Mouse (Mus musculus) cerebral cortex, adult 2 months (tissue): ENCODE measurements around the gene Ptprr.

ENCODE experiments used
- WGBS: fragments of 180-500 bp; shearing (Covaris S2); methylation state at CpG from one replicate; pipeline ENCODE4 v1.1.7; 2018; 5-methylcytosine and 5-hydroxymethylcytosine counted together

Gene Ptprr

DNA sequence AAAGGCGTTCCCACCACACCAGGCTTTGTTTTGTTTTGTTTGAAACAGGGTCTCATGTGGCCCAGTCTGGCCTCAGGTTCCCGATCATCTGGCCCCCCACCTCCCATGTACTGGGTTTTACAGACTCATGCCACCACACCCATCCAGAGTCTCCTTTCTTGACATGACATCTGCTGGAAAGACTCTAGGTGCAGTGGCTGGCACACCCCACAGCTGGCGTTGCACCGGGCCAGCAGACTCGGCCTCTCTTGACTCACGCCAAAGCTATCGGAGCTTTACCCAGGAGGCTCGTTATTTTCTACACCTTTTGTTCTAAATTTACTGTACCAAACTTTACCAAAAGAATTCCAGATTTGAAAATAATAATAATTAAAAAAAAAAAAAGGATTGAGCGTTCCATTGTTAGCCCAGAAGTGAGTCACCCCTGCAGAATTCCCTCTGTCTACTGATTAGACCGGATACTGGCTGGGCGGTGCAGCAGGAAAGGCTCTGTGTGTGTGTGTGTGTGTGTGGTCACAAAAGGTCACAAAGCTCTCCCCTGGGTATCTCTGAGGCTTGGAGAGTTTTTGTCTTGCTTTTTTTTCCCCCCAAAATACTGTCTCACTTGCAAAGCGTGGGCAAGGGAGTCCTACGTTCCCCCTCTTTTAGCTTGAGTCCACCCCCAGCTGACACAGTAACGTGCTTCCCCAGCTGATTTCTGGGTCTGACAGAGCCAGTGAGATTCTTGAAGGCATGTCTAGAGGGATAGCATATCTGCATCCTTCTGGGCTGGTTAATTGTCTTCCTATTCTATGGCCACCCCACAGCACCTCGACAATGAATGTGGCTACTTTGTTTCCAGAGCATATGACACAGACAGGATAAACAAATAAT lies 248.8 kb downstream of the Ptprr start:
- 62% methylated on average over 15 of the region's 15 CpGs for WGBS

DNA sequence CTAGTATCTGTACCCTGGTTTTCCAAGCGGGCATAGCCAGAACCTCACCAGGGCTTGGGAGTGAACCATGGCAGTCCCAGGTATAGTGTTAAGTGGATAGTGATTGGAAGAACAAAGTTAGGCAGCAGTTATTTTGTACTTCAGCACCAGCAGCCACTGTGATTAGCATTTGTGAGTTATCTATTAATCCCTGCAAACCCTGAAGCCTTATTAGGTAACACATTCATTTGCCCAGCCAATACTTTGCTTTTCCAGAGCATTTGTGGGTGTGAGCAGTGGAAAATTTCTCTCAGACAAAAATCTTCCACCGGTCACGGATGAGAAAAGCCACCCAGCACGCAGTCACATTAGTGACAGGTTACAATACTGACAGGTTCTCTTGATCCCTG lies 249.4 kb downstream of the Ptprr start:
- 66% methylated on average over 4 of the region's 4 CpGs for WGBS

- WGBS = 65% methylated on average over 4 of the region's 4 CpGs
Measured at GRCm38 (mm10) chr10:116268343-116268742, 250.3 kb downstream of the Ptprr start.

DNA sequence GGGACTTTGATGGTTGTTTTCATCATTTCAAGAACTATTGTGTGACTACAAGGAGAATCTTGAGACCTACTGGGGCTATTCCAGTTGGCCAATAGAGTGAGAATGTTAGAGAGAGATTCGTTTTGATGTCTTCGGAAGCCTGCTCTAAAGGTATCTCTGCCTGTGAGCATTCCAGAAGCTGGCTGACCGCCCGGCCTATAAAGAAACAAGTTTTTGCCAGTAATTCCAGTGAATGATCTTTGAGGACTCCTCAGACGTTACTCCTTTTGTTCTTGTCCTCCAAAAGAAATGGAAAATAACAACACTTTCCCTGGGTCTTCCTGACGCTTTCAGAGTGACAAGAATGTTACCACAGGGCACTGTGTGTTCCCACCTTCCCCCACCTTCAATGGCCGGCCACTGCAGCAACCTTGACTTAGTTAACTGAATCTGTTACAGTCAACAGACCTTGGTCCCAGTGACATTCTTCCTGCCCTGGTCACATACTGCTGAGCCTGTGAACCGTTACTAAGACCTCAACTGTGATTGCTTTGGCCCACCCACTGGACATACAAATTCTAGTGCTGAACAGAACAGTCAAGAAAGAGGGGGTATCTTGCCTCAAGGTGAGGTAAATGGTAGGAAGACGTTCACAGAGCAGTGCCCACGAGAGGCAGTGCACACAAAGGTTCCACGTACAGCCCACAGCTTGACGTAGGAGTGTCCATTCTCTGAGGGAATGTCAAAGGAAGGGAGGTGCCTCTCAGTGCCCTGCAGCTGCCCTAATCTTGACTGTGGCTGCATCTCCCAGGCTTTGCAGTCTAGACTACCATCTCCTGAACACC lies 252.8 kb downstream of the Ptprr start:
- WGBS = 76% methylated on average over 12 of the region's 12 CpGs

GRCm38 (mm10) chr10:116271470-116271915 lies 253.5 kb downstream of the Ptprr start:
- WGBS = 78% methylated on average over 10 of the region's 10 CpGs

DNA sequence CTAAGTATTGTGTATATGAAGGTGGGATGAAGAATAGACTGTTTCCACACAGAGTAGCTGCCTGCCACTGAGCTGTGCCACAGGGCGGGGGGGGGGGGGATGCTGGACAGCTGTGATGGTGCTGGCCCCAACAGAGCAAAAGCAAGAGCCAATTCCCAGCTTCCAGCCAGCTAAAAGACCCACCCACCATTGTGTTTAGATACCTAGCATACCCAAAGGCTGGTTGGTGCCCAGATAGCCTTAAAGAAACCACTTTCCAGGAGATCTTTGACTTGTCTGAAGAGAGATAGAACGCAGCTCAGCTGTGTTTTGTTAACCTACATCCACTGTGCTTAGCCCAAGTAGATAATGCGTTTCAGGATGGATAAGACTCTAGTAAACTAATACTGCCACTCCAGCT lies 254.1 kb downstream of the Ptprr start:
- WGBS = 80% methylated on average over 3 of the region's 3 CpGs

- 75% methylated on average over 7 of the region's 7 CpGs for WGBS
Measured at GRCm38 (mm10) chr10:116275280-116275679, 257.3 kb downstream of the Ptprr start, which contains the start of gene Ptprb. Gene Ptprb (plus strand): TSS chr10:116275523.

GRCm38 (mm10) chr10:116286697-116287344 lies 268.8 kb downstream of the Ptprr start:
- 79% methylated on average over 7 of the region's 7 CpGs for WGBS

DNA sequence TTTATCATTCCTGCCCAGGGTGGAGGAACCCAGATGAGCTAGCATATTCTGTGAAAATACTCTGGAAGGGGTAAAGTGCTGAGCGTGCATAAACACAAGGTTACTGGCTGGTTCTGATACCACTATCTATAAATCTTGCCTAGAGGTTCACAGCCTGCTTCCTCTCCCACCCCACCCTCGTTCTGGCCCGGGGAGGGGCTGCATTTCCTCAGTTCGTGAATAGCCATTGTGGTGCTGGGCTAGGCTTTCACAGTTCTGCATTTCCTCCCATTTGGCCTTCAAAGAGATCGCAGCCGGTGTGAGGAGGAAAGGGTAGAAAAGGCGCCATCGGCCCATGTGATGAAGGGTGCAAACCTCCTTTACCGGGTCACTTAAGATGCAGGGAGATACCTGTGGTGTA lies 270.1 kb downstream of the Ptprr start:
- WGBS = 74% methylated on average over 9 of the region's 9 CpGs

- 58% methylated on average over 4 of the region's 4 CpGs for WGBS
Measured at GRCm38 (mm10) chr10:116290483-116290882, 272.5 kb downstream of the Ptprr start.

GRCm38 (mm10) chr10:116291153-116291755 lies 273.2 kb downstream of the Ptprr start:
- WGBS = 35% methylated on average over 8 of the region's 8 CpGs

- 88% methylated on average over 4 of the region's 4 CpGs for WGBS
Measured at GRCm38 (mm10) chr10:116296439-116296838, 278.4 kb downstream of the Ptprr start.

- 83% methylated on average over 12 of the region's 12 CpGs for WGBS
Measured at GRCm38 (mm10) chr10:116297854-116298253, 279.8 kb downstream of the Ptprr start.

- 55% methylated on average over 7 of the region's 7 CpGs for WGBS
Measured at GRCm38 (mm10) chr10:116300824-116301223, 282.8 kb downstream of the Ptprr start.

- WGBS = 1% methylated on average over 36 of the region's 36 CpGs
Measured at GRCm38 (mm10) chr10:116301258-116301657, 283.2 kb downstream of the Ptprr start.

DNA sequence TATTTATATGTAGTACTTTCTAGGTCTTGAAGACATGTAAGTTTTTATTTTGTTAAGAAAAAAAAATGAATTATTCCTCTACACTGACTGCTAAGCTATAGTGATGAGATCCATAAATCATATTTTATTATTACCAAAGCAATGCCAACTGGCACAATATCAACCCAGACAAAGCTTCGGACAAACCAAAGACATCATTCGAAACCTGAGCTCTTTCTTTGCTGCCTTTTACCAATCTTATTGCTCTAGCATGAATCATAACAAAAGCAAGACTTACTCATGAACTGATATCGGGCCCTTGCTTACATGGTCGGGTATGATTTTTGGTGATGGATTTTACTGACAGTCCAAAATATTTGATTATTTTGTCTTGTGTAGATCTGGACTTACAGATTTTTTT lies 286.3 kb downstream of the Ptprr start:
- 86% methylated on average over 4 of the region's 4 CpGs for WGBS

GRCm38 (mm10) chr10:116309460-116309859 lies 291.4 kb downstream of the Ptprr start:
- WGBS = 78% methylated on average over 2 of the region's 2 CpGs

DNA sequence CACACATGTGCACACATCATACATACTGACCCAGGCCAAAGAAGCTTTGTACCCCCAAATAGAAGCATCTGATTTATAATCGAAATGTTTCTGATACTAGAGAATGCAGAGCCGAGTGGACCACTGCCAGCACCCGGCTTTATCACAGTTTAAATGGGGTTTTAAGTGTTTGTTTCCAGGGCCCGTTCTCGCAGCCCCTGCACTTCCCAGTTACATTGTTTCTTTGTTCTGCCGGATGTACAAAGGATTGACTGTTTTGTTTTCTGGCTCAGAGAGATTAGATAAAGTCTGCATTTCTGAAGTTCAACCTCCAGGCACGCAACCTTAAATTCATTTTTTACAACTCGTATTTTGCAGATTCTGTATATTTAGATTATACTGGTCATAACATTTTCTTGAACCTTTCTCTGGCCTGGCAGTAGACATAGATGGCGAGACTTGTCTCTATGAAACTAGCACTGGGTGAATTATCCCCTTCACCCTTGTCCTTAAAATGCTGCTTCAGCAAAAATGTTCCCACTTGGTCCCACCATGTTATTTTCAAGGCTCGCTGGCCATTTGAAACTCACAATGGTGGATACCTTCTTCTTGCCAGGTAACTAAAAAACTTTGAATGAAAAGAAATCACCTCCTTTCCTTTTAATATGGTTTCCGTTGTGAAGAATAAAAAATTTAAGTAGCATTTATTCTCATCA lies 292.6 kb downstream of the Ptprr start:
- 62% methylated on average over 11 of the region's 11 CpGs for WGBS

DNA sequence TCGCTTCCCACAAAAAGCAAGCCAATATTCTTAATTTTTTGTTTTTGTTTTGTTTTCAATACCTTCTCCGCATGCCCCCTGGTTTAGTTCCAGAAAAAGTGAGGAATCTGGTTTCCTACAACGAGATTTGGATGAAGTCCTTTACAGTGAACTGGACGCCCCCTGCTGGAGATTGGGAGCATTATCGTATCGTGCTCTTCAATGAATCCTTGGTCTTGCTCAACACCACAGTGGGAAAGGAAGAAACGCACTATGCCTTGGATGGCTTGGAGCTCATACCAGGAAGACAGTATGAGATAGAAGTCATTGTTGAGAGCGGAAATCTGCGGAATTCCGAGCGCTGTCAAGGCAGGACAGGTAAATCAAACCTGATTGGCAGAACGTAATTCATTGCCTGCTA lies 301.2 kb downstream of the Ptprr start:
- 19% methylated on average over 12 of the region's 12 CpGs for whole genome bisulfite sequencing
